Mouse (Mus musculus) stomach, embryonic 15.5 days (tissue): ENCODE measurements at regions not wholly inside any gene's neighbourhood (a gene's known extent, or its start where the extent isn't known, plus 50 kb on each side); places are given as distances from the start of the nearest gene placed in this dataset.

Experiments used
- ATAC-seq: fragments of 200-750 bp; cut with Nextera tagmentation; 2 replicates; pipeline ENCODE4 v1.8.0; 2017; ENCODE audit warnings: low read depth, moderate number of reproducible peaks, moderate TSS enrichment; ENCODE audit not compliant: insufficient read depth, low FRiP score
- H3K27ac ChIP-seq: fragments of 300-500 bp; sonication (generic); 2 replicates; pipeline ENCODE4 v1.5.1; 2015; ENCODE audit warnings: mild to moderate bottlenecking, inconsistent platforms
- H3K27me3 ChIP-seq: fragments of 300-500 bp; sonication (generic); replicated peaks from 2 replicates; pipeline ENCODE4 v1.6.1; 2015; ENCODE audit warnings: inconsistent platforms
- H3K36me3 ChIP-seq: fragments of 300-500 bp; sonication (generic); 2 replicates; pipeline ENCODE4 v1.6.1; 2015; ENCODE audit warnings: inconsistent platforms
- H3K4me1 ChIP-seq: fragments of 300-500 bp; sonication (generic); 2 replicates; pipeline ENCODE4 v1.6.1; 2015; ENCODE audit warnings: inconsistent platforms
- H3K4me2 ChIP-seq: fragments of 300-500 bp; sonication (generic); 2 replicates; pipeline ENCODE4 v1.6.1; 2015; ENCODE audit warnings: mild to moderate bottlenecking, inconsistent platforms
- H3K4me3 ChIP-seq: fragments of 300-500 bp; sonication (generic); replicated peaks from 2 replicates; pipeline ENCODE4 v1.5.1; 2015; ENCODE audit warnings: inconsistent platforms
- H3K9ac ChIP-seq: fragments of 300-500 bp; sonication (generic); 2 replicates; pipeline ENCODE4 v1.6.1; 2015; ENCODE audit warnings: inconsistent platforms
- H3K9me3 ChIP-seq: fragments of 300-500 bp; sonication (generic); 2 replicates; pipeline ENCODE4 v1.6.1; 2016; ENCODE audit warnings: inconsistent platforms
- WGBS: fragments of 180-500 bp; shearing (Covaris S2); methylation state at CpG from one replicate; pipeline ENCODE4 v1.1.7; 2015; 5-methylcytosine and 5-hydroxymethylcytosine counted together

GRCm38 (mm10) chr10:111072554-111072909, 62.6 kb upstream of the Zdhhc17 start:
- Histone ChIP-seq H3K4me3 (no peak overlapping the region), H3K36me3 (no peaks in the 10 kb centered on the region), H3K27me3 (no peaks in the 10 kb centered on the region), H3K9ac (no peak overlapping the region), H3K27ac (no peak overlapping the region), H3K4me2 (no peak overlapping the region), H3K4me1 (no peaks in the 10 kb centered on the region), H3K9me3 (no peaks in the 10 kb centered on the region)
- 71% methylated on average over 2 of the region's 2 CpGs for WGBS
- ATAC-seq, result no peak

- 35% methylated on average over 6 of the region's 11 CpGs for WGBS
- 0 out of 2 replicates have a peak, but pooled peaks have one; percentile 27 for ATAC-seq
- H3K27ac ChIP-seq, result no peak overlapping the region
Measured at GRCm38 (mm10) chr10:111071805-111072553, 62.0 kb upstream of the Zdhhc17 start.

GRCm38 (mm10) chr10:111066146-111066545, 56.2 kb upstream of the Zdhhc17 start:
- Histone ChIP-seq H3K9me3 (no peaks in the 10 kb centered on the region), H3K9ac (no peak overlapping the region), H3K27ac (no peak overlapping the region), H3K27me3 (no peaks in the 10 kb centered on the region), H3K4me3 (no peak overlapping the region), H3K4me2 (no peak overlapping the region), H3K4me1 (no peaks in the 10 kb centered on the region), H3K36me3 (no peaks in the 10 kb centered on the region)
- ATAC-seq, result no peak
- 70% methylated on average over 11 of the region's 11 CpGs for WGBS

More at GRCm38 (mm10) chr10:111071805-111072553, 62.0 kb upstream of the Zdhhc17 start:
- Histone ChIP-seq H3K9me3 (no peaks in the 10 kb centered on the region), H3K27me3 (no peaks in the 10 kb centered on the region), H3K4me2 (no peak overlapping the region), H3K36me3 (no peaks in the 10 kb centered on the region), H3K4me3 (no peak overlapping the region), H3K9ac (no peak overlapping the region), H3K4me1 (no peaks in the 10 kb centered on the region)

DNA sequence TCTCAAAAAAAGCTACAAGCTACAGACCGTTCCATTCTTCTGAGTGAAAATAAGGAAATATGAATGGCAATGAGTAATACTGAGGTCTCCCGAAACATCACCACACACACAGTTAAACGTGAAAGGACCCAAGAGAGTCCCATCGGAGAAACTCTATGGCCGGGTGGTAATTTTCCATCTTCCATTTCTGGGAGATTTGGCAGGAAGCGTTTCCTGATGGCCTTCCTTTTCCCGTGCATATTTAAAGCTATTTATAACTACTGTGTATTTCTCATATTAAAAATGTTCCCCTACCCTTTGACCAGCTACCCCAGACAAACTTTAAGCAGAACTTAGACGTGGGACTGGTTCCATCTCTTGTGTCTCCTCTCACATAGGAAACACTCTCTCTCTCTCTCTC, 50.7 kb upstream of the Zdhhc17 start:
- Histone ChIP-seq H3K27ac (no peak overlapping the region), H3K36me3 (no peaks in the 10 kb centered on the region), H3K4me1 (no peaks in the 10 kb centered on the region), H3K4me2 (no peak overlapping the region), H3K27me3 (no peaks in the 10 kb centered on the region), H3K9me3 (no peaks in the 10 kb centered on the region), H3K4me3 (no peak overlapping the region), H3K9ac (no peak overlapping the region)
- ATAC-seq, result no peak
- 67% methylated on average over 8 of the region's 8 CpGs for WGBS
